Mouse (Mus musculus): ENCODE measurements around the gene Nosip. TPM values are rescaled to one million over a fixed set of nuclear protein-coding genes. Genes with fewer than 3 reads are reported as not detected.
"Not testable (repeated sequence)": the region's sequence is repeated elsewhere in the genome, so short reads cannot be mapped to it uniquely, and the experiment has no call there.

Gene Nosip
- polyA plus RNA-seq, 1 experiment from 2014 or later = 65.9 TPM

DNA sequence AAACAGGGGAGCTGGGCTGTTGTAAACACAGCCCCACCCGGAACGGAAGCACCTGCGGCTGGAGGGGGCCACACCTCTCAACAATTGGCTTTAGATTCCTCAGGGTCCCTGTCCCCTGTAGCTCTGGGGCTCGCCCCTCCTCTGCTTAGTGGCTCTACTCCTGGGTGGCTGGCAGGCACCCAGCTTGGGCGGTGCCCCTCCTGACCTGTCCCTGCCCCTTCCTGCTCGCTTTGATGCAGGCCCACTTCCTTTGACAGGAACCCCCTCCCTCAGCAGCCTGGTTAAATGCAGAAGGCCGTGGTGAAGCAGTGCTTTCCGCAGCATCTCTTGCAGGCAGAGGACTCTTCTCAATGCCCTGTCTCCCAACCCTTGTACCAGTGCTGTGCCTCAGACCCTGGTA is 59.2 kb downstream of the Nosip start:
- no peak for ATAC-seq (ENCODE audit: low FRiP score, low TSS enrichment)
- 86% methylated on average over 8 of the region's 8 CpGs for WGBS
- Histone ChIP-seq H3K4me1 (ENCODE audit: control insufficient read depth, insufficient read depth, low read length) (peaks cover 7% of the 10 kb centered on the region), H3K9ac (replicated peaks; ENCODE audit: low read length) (no peak overlapping the region), H3K4me2 (ENCODE audit: low read length) (no peak overlapping the region), H3K4me3 (replicated peaks; ENCODE audit: low read depth, low read length) (no peak overlapping the region), H3K27ac (replicated peaks; ENCODE audit: low read depth, low read length) (no peak overlapping the region), H3K36me3 (ENCODE audit: control insufficient read depth, insufficient read depth, low read length) (peaks cover 71% of the 10 kb centered on the region), H3K27me3 (ENCODE audit: control insufficient read depth, insufficient read depth, low read length) (no peaks in the 10 kb centered on the region), H3K9me3 (ENCODE audit: control insufficient read depth, low read length) (no peaks in the 10 kb centered on the region)
- no peak for DNase-seq

DNA sequence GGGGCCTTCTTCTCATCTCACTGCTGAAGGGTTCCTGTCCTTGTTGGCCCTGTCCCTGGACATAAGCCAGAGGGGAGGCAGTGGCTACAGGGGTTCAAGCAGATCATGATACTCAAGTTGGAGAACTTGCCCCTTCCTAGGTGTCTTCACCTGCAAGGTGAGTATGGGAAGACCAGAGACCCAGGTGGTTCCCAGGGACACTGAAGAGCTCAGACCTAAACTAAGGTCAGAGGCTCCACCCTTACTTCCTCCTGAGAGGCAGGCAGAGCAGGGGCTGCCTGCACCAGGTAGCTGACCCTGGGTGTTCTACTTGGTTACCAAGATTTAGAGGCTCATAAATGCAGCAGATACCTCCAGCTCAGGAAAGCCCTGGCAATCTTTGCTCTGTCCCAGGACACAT is 59.7 kb downstream of the Nosip start:
- no peaks in the 10 kb centered on the region for H3K9me3 ChIP-seq (ENCODE audit: control insufficient read depth, low read length)
- peaks cover 76% of the 10 kb centered on the region for H3K36me3 ChIP-seq (ENCODE audit: control insufficient read depth, insufficient read depth, low read length)
- no peak for DNase-seq
- H3K27me3 ChIP-seq (ENCODE audit: control insufficient read depth, insufficient read depth, low read length) = no peaks in the 10 kb centered on the region
- no peak overlapping the region for H3K4me3 ChIP-seq (replicated peaks; ENCODE audit: low read depth, low read length)
- H3K27ac ChIP-seq (replicated peaks; ENCODE audit: low read depth, low read length) = no peak overlapping the region
- ATAC-seq (ENCODE audit: low FRiP score, low TSS enrichment) = no peak
- peaks cover 9% of the 10 kb centered on the region for H3K4me1 ChIP-seq (ENCODE audit: control insufficient read depth, insufficient read depth, low read length)
- no peak overlapping the region for H3K9ac ChIP-seq (replicated peaks; ENCODE audit: low read length)
- 0 out of 2 replicates have a peak overlapping the region, but pooled peaks have one; percentile 15 for H3K4me2 ChIP-seq (ENCODE audit: low read length)

DNA sequence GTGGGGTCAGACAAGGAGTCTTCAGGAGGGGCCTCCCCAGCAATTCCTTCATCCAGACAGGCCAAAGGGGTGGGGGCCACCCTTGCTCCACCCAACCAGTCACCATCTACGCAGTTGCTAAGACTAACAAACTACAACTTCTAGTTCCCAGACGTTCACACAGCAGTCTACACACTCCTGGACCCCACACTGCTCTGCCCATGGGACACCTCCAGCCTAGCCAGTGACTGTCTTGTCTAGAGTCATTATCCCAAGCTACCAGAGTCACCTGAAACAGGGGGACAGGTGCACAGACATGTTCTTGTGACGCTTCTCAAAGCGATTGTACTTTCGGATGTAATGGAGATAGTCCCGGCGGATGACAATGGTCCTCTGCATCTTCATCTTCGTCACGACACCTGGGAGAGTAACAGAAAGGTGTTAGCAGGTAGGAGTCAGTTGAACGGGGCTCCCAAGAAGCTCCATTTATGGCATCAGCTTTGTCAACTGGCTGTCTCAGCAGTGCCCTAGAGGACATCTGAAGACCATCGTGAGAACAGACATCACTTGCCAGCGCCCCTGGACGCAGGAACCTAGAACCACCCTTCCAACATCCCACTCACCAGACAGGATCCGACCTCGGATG is 60.4 kb downstream of the Nosip start:
- DNase-seq (no peak), ATAC-seq (ENCODE audit: low FRiP score, low TSS enrichment) (no peak)
- Histone ChIP-seq H3K9me3 (ENCODE audit: control insufficient read depth, low read length) (no peaks in the 10 kb centered on the region), H3K27me3 (ENCODE audit: control insufficient read depth, insufficient read depth, low read length) (no peaks in the 10 kb centered on the region), H3K4me3 (replicated peaks; ENCODE audit: low read depth, low read length) (peak overlapping the region; percentile 70), H3K27ac (replicated peaks; ENCODE audit: low read depth, low read length) (no peak overlapping the region), H3K4me2 (ENCODE audit: low read length) (peak overlapping the region; percentile 88), H3K36me3 (ENCODE audit: control insufficient read depth, insufficient read depth, low read length) (peaks cover 81% of the 10 kb centered on the region), H3K4me1 (ENCODE audit: control insufficient read depth, insufficient read depth, low read length) (peaks cover 16% of the 10 kb centered on the region), H3K9ac (replicated peaks; ENCODE audit: low read length) (peak overlapping the region; percentile 93)
- 88% methylated on average over 15 of the region's 15 CpGs for WGBS

DNA sequence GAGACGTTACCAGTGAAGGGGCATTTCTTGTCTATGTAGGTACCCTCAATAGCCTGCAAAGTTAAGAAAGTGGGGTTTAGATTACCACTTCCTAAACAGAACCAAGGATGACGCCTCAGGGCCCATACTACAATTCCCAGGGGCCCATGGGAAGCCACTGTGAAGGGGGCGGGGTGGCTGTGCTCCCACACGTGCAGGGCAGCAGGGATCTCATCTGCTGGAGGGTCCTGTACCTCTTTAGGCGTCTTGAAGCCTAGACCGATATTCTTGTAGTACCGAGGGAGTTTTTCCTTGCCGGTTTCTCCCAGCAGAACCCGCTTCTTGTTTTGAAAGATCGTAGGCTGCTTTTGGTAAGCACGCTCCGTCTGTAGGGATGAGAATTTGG is 60.9 kb downstream of the Nosip start:
- Histone ChIP-seq H3K4me3 (replicated peaks; ENCODE audit: low read depth, low read length) (peak overlapping the region; percentile 70), H3K36me3 (ENCODE audit: control insufficient read depth, insufficient read depth, low read length) (peaks cover 76% of the 10 kb centered on the region), H3K9ac (replicated peaks; ENCODE audit: low read length) (peak overlapping the region; percentile 93), H3K4me2 (ENCODE audit: low read length) (peak overlapping the region; percentile 88), H3K27me3 (ENCODE audit: control insufficient read depth, insufficient read depth, low read length) (no peaks in the 10 kb centered on the region), H3K27ac (replicated peaks; ENCODE audit: low read depth, low read length) (no peak overlapping the region; the same call in 1 of the 2 replicates), H3K4me1 (ENCODE audit: control insufficient read depth, insufficient read depth, low read length) (peaks cover 18% of the 10 kb centered on the region), H3K9me3 (ENCODE audit: control insufficient read depth, low read length) (no peaks in the 10 kb centered on the region)
- DNase-seq (peak; percentile 37), ATAC-seq (ENCODE audit: low FRiP score, low TSS enrichment) (no peak)
- 26% methylated on average over 12 of the region's 12 CpGs for WGBS

DNA sequence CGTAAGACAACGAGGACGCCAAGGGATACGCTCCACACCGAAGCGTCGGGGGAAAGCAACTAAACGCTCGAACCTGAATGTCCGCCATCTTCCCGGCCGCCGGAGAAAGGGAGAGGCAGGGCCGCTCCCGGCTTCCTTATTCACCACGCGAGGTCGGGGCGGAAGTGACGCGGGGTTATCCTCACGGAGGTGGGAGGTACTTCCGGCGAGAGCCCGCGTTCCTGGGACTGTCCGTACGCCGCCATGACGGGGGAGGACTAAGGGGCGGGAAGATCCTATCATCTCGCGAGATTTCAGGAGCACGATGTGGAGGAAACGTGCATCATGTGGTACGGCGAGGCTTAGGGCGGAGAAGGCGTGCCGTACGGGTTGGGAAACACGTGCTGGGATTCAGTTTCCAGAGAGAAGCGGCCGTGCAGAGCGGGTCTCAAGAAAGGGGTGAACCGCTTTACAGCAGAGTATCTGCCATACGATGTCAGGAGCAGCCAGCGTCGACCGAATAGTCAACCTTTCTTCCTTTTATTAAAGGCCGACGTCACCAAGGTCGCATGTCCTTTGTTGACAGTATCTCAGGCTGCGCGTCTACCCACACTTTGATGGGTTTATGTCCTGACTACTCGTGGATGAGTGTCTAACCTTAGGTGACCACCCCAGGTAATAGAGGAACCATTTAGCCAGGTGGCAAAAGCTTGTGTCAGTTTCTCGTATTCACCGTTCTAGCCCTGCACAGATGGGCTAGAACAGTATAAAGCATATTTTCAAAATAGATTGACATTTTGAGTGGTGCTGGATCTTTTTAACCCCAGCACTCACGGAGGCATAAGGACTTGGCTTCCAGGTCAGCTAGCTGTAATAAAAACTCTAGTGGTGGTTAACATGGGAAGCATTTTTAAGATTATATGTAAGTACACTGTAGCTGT is 62.3 kb downstream of the Nosip start, which contains the start of gene Rps11:
Gene Rps11 (minus strand): TSS at position 216 of the 920 bp plus-strand sequence.
- Histone ChIP-seq H3K27ac (replicated peaks; ENCODE audit: low read depth, low read length) (peak within 1 kb of the TSS; percentile 87), H3K27me3 (ENCODE audit: control insufficient read depth, insufficient read depth, low read length) (no peaks in the 10 kb centered on the region), H3K36me3 (ENCODE audit: control insufficient read depth, insufficient read depth, low read length) (peaks cover 66% of the 10 kb centered on the region), H3K9ac (replicated peaks; ENCODE audit: low read length) (peak within 1 kb of the TSS; percentile 93), H3K4me2 (ENCODE audit: low read length) (peak within 1 kb of the TSS; percentile 88), H3K9me3 (ENCODE audit: control insufficient read depth, low read length) (no peaks in the 10 kb centered on the region), H3K4me1 (ENCODE audit: control insufficient read depth, insufficient read depth, low read length) (peaks cover 18% of the 10 kb centered on the region), H3K4me3 (replicated peaks; ENCODE audit: low read depth, low read length) (peak within 1 kb of the TSS; percentile 70)
- ATAC-seq (ENCODE audit: low FRiP score, low TSS enrichment) = peak; percentile 87
- under 1% methylated on average over 59 of the region's 59 CpGs for WGBS
- DNase-seq = peak; percentile 100

DNA sequence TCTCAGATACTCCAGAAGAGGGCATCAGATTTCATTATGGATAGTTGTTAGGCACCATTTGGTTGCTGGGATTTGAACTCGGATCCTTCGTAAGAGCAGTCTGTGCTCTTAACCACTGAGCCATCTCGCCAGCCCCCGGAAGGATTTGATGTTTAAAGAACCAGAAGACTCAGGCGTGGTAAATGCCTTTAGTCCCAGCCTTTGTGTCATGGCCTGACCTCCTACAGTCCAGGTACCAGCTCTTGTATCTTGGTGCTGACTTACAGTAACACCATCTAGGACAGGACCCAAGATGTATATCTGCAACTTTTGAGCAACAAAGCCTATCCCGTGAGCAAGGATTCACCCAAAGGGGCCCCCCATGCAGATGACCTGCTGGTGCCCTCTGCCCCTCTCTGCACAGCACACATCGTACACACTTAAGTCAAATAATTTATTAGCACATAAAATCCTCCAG is 62.9 kb downstream of the Nosip start:
- Histone ChIP-seq H3K9me3 (ENCODE audit: control insufficient read depth, low read length) (no peaks in the 10 kb centered on the region), H3K27me3 (ENCODE audit: control insufficient read depth, insufficient read depth, low read length) (no peaks in the 10 kb centered on the region), H3K36me3 (ENCODE audit: control insufficient read depth, insufficient read depth, low read length) (peaks cover 59% of the 10 kb centered on the region), H3K4me3 (replicated peaks; ENCODE audit: low read depth, low read length) (peak overlapping the region; percentile 70; the same call in 1 of the 2 replicates), H3K4me1 (ENCODE audit: control insufficient read depth, insufficient read depth, low read length) (peaks cover 20% of the 10 kb centered on the region), H3K4me2 (ENCODE audit: low read length) (peak overlapping the region; percentile 53), H3K27ac (replicated peaks; ENCODE audit: low read depth, low read length) (peak overlapping the region; percentile 81), H3K9ac (replicated peaks; ENCODE audit: low read length) (no peak overlapping the region)
- DNase-seq (peak; percentile 50), ATAC-seq (ENCODE audit: low FRiP score, low TSS enrichment) (no peak)
- WGBS = 25% methylated on average over 7 of the region's 7 CpGs

DNA sequence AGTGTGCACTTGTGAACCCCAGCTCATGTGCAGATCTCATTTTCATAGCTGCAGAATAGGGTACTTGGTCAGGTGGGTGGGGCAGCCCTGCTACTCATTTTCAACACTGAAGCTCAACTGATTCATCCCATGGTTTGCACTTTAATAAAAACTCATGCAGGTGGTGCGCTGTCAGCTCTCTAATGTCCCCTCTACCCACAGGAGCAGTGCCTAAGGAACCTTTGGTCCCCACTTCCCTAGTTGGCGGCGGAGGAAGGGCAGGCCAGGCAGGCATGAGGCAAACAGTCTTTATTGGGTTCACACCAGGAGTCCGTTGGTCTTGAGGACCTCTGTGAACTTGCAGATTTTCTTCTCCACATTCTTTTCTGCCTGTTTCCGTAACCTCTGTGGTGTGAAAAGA is 63.4 kb downstream of the Nosip start:
- ATAC-seq (ENCODE audit: low FRiP score, low TSS enrichment); H3K27ac ChIP-seq (replicated peaks; ENCODE audit: low read depth, low read length); H3K9ac ChIP-seq (replicated peaks; ENCODE audit: low read length); H3K27me3 ChIP-seq (ENCODE audit: control insufficient read depth, insufficient read depth, low read length); DNase-seq; H3K9me3 ChIP-seq (ENCODE audit: control insufficient read depth, low read length); H3K4me2 ChIP-seq (ENCODE audit: low read length): not testable (repeated sequence)
- WGBS = 68% methylated on average over 5 of the region's 5 CpGs
- Histone ChIP-seq H3K4me3 (replicated peaks; ENCODE audit: low read depth, low read length) (0 out of 2 replicates have a peak overlapping the region, but pooled peaks have one; percentile 70), H3K36me3 (ENCODE audit: control insufficient read depth, insufficient read depth, low read length) (peaks cover 54% of the 10 kb centered on the region), H3K4me1 (ENCODE audit: control insufficient read depth, insufficient read depth, low read length) (peaks cover 20% of the 10 kb centered on the region)

DNA sequence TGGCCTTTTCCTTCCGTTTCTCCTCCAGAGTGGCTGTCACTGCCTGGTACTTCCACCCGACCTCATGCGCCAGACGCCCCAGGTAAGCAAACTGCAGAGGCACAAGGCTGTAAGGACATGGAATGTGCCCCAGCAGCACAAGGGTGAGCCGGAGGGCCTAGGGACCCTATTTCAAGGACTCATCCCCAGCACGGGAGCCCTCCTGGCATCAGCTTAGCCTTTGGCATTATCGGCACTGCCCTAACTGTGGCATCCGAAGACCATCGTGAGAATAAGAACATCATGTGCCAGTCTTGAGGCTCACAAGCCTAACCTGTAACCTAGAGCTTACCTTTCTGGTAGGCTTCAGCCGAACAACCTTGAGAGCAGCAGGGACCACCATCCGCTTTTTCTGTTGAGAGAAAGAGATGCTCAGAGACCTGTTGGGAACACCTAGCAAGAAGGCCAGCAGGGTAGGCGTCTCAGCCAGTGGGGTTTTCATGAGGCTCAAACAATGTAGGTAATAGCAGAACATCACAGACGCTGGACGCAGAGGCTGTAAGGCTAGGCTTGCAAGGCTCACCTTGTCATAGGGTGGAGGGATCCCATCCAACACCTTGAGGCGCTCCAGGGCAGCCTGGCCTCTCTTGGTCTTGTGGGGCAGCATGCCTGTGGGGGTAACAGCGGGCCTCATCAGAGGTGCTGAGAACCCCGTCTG is 64.1 kb downstream of the Nosip start:
- Histone ChIP-seq H3K4me1 (ENCODE audit: control insufficient read depth, insufficient read depth, low read length) (peaks cover 20% of the 10 kb centered on the region), H3K36me3 (ENCODE audit: control insufficient read depth, insufficient read depth, low read length) (peaks cover 48% of the 10 kb centered on the region), H3K27ac (replicated peaks; ENCODE audit: low read depth, low read length) (peak overlapping the region; percentile 57), H3K9ac (replicated peaks; ENCODE audit: low read length) (no peak overlapping the region; the same call in 1 of the 2 replicates), H3K4me2 (ENCODE audit: low read length) (peak overlapping the region; percentile 98), H3K9me3 (ENCODE audit: control insufficient read depth, low read length) (no peaks in the 10 kb centered on the region), H3K4me3 (replicated peaks; ENCODE audit: low read depth, low read length) (no peak overlapping the region), H3K27me3 (ENCODE audit: control insufficient read depth, insufficient read depth, low read length) (no peaks in the 10 kb centered on the region)
- no peak for ATAC-seq (ENCODE audit: low FRiP score, low TSS enrichment)
- WGBS = 76% methylated on average over 17 of the region's 17 CpGs
- DNase-seq = no peak
